Mouse (Mus musculus) limb, embryonic 11.5 days (tissue): ENCODE measurements around the gene Utrn. TPM values are rescaled to one million over a fixed set of nuclear protein-coding genes. Genes with fewer than 3 reads are reported as not detected.

Source experiments
- ATAC-seq: fragments of 200-750 bp; cut with Nextera tagmentation; 2 replicates; pipeline ENCODE4 v1.8.0; 2017; ENCODE audit warnings: low read depth; ENCODE audit not compliant: insufficient number of reproducible peaks, low FRiP score, low TSS enrichment
- DNase-seq: peaks from one replicate; pipeline ENCODE4 v3.0.0-alpha.2; 2015; ENCODE audit warnings: low spot score
- H3K27ac ChIP-seq: fragments of 300-500 bp; sonication (generic); replicated peaks from 2 replicates; pipeline ENCODE4 v1.5.1; 2014; ENCODE audit warnings: low read depth, mild to moderate bottlenecking, low read length
- H3K27me3 ChIP-seq: fragments of 300-500 bp; sonication (generic); 2 replicates; pipeline ENCODE4 v1.6.1; 2014; ENCODE audit warnings: mild to moderate bottlenecking, low read length, mixed read lengths; ENCODE audit not compliant: control insufficient read depth, insufficient read depth
- H3K36me3 ChIP-seq: fragments of 300-500 bp; sonication (generic); 2 replicates; pipeline ENCODE4 v1.6.1; 2014; ENCODE audit warnings: mild to moderate bottlenecking, low read length, moderate library complexity, mixed read lengths; ENCODE audit not compliant: control insufficient read depth, insufficient read depth
- H3K4me1 ChIP-seq: fragments of 300-500 bp; sonication (generic); 2 replicates; pipeline ENCODE4 v1.6.1; 2014; ENCODE audit warnings: low read length, mixed read lengths; ENCODE audit not compliant: control insufficient read depth, insufficient read depth
- H3K4me2 ChIP-seq: fragments of 300-500 bp; sonication (generic); 2 replicates; pipeline ENCODE4 v1.6.1; 2014; ENCODE audit warnings: low read depth, mild to moderate bottlenecking, moderate library complexity; ENCODE audit not compliant: severe bottlenecking
- H3K4me3 ChIP-seq: fragments of 300-500 bp; sonication (generic); 2 replicates; pipeline ENCODE4 v1.5.1; 2014; ENCODE audit warnings: low read depth, low read length
- H3K9ac ChIP-seq: fragments of 300-500 bp; sonication (generic); 2 replicates; pipeline ENCODE4 v1.6.1; 2014; ENCODE audit warnings: mild to moderate bottlenecking, low read length
- H3K9me3 ChIP-seq: fragments of 300-500 bp; sonication (generic); 2 replicates; pipeline ENCODE4 v1.6.1; 2016; ENCODE audit warnings: low read length; ENCODE audit not compliant: control insufficient read depth
- WGBS: fragments of 180-500 bp; shearing (Covaris S2); extraction: QIAGEN DNeasy Blood & Tissue Kit; methylation state at CpG from one replicate; pipeline ENCODE4 v1.1.7; 2014; 5-methylcytosine and 5-hydroxymethylcytosine counted together
- polyA plus RNA-seq: library from polyadenylated mRNA; unstranded; fragments of >200 nt; fragmentation: Nextera tagmentation; extraction: Ambion mirVana; gene quantifications from 2 replicates; pipeline ENCODE4 v1.2.1, GENCODE M21; 2014

Utrn gene
- polyA plus RNA-seq, 1 experiment from 2014 or later: 41.0 TPM

GRCm38 (mm10) chr10:12483494-12483893 lies 385.7 kb downstream of the Utrn start:
- no peak overlapping the region for H3K9ac ChIP-seq
- no peak overlapping the region for H3K27ac ChIP-seq
- no peaks in the 10 kb centered on the region for H3K27me3 ChIP-seq
- H3K36me3 ChIP-seq: no peaks in the 10 kb centered on the region
- ATAC-seq: no peak
- H3K9me3 ChIP-seq: no peaks in the 10 kb centered on the region
- 59% methylated on average over 1 of the region's 1 CpGs for WGBS
- DNase-seq: no peak
- H3K4me1 ChIP-seq: no peaks in the 10 kb centered on the region
- no peak overlapping the region for H3K4me3 ChIP-seq
- H3K4me2 ChIP-seq: no peak overlapping the region

GRCm38 (mm10) chr10:12482975-12483374 lies 386.2 kb downstream of the Utrn start:
- no peak overlapping the region for H3K4me2 ChIP-seq
- H3K27ac ChIP-seq: no peak overlapping the region
- no peak for DNase-seq
- WGBS: 80% methylated on average over 3 of the region's 3 CpGs
- H3K4me3 ChIP-seq: no peak overlapping the region
- H3K36me3 ChIP-seq: no peaks in the 10 kb centered on the region
- H3K9ac ChIP-seq: no peak overlapping the region
- ATAC-seq: no peak
- H3K4me1 ChIP-seq: no peaks in the 10 kb centered on the region
- H3K27me3 ChIP-seq: no peaks in the 10 kb centered on the region
- H3K9me3 ChIP-seq: no peaks in the 10 kb centered on the region

GRCm38 (mm10) chr10:12474850-12475621 lies 394.1 kb downstream of the Utrn start:
- ATAC-seq (peak; percentile 51; the same call in 1 of the 2 replicates), DNase-seq (peak; percentile 33)
- H3K9me3 ChIP-seq: no peaks in the 10 kb centered on the region
- no peaks in the 10 kb centered on the region for H3K27me3 ChIP-seq
- no peak overlapping the region for H3K4me2 ChIP-seq
- H3K9ac ChIP-seq: no peak overlapping the region
- H3K4me1 ChIP-seq: no peaks in the 10 kb centered on the region
- H3K36me3 ChIP-seq: no peaks in the 10 kb centered on the region
- H3K27ac ChIP-seq: no peak overlapping the region
- 48% methylated on average over 14 of the region's 14 CpGs for WGBS
- H3K4me3 ChIP-seq: no peak overlapping the region

- 78% methylated on average over 5 of the region's 5 CpGs for WGBS
- no peak overlapping the region for H3K9ac ChIP-seq
Observed at GRCm38 (mm10) chr10:12469391-12470057, 399.6 kb downstream of the Utrn start.

GRCm38 (mm10) chr10:12467544-12467943 lies 401.6 kb downstream of the Utrn start:
- peak; percentile 34 for DNase-seq
- H3K27me3 ChIP-seq: no peaks in the 10 kb centered on the region
- no peak overlapping the region for H3K4me2 ChIP-seq
- H3K9me3 ChIP-seq: no peaks in the 10 kb centered on the region
- H3K4me3 ChIP-seq: no peak overlapping the region
- no peaks in the 10 kb centered on the region for H3K36me3 ChIP-seq
- H3K27ac ChIP-seq: no peak overlapping the region
- H3K9ac ChIP-seq: no peak overlapping the region
- H3K4me1 ChIP-seq: no peaks in the 10 kb centered on the region
- no peak for ATAC-seq
- 21% methylated on average over 2 of the region's 2 CpGs for WGBS

More at GRCm38 (mm10) chr10:12469391-12470057, 399.6 kb downstream of the Utrn start:
- Histone ChIP-seq H3K27ac (no peak overlapping the region), H3K36me3 (no peaks in the 10 kb centered on the region), H3K4me2 (no peak overlapping the region), H3K27me3 (no peaks in the 10 kb centered on the region), H3K4me3 (no peak overlapping the region), H3K4me1 (no peaks in the 10 kb centered on the region), H3K9me3 (no peaks in the 10 kb centered on the region)
- DNase-seq (no peak), ATAC-seq (no peak)

GRCm38 (mm10) chr10:12460945-12461344 lies 408.2 kb downstream of the Utrn start:
- no peak overlapping the region for H3K4me2 ChIP-seq
- H3K27me3 ChIP-seq: no peaks in the 10 kb centered on the region
- no peaks in the 10 kb centered on the region for H3K4me1 ChIP-seq
- no peaks in the 10 kb centered on the region for H3K36me3 ChIP-seq
- H3K9ac ChIP-seq: no peak overlapping the region
- ATAC-seq (no peak), DNase-seq (no peak)
- H3K9me3 ChIP-seq: no peaks in the 10 kb centered on the region
- no peak overlapping the region for H3K27ac ChIP-seq
- no peak overlapping the region for H3K4me3 ChIP-seq

- ATAC-seq (no peak), DNase-seq (no peak)
- Histone ChIP-seq H3K4me2 (no peak overlapping the region), H3K4me3 (no peak overlapping the region), H3K9ac (no peak overlapping the region), H3K4me1 (no peaks in the 10 kb centered on the region), H3K27ac (no peak overlapping the region), H3K9me3 (no peaks in the 10 kb centered on the region), H3K36me3 (no peaks in the 10 kb centered on the region), H3K27me3 (no peaks in the 10 kb centered on the region)
- WGBS: 94% methylated on average over 1 of the region's 1 CpGs
Observed at GRCm38 (mm10) chr10:12456867-12457266, 412.3 kb downstream of the Utrn start.

- no peaks in the 10 kb centered on the region for H3K9me3 ChIP-seq
- WGBS: 91% methylated on average over 2 of the region's 2 CpGs
Observed at GRCm38 (mm10) chr10:12452641-12453040, 416.5 kb downstream of the Utrn start.

More at GRCm38 (mm10) chr10:12452641-12453040, 416.5 kb downstream of the Utrn start:
- H3K27ac ChIP-seq: no peak overlapping the region
- H3K9ac ChIP-seq: no peak overlapping the region
- no peaks in the 10 kb centered on the region for H3K36me3 ChIP-seq
- DNase-seq (no peak), ATAC-seq (no peak)
- H3K4me3 ChIP-seq: no peak overlapping the region
- no peak overlapping the region for H3K4me2 ChIP-seq
- H3K4me1 ChIP-seq: no peaks in the 10 kb centered on the region
- H3K27me3 ChIP-seq: no peaks in the 10 kb centered on the region
